ENCODE assay signal across 8 mouse cellular contexts in the genomic region with DNA sequence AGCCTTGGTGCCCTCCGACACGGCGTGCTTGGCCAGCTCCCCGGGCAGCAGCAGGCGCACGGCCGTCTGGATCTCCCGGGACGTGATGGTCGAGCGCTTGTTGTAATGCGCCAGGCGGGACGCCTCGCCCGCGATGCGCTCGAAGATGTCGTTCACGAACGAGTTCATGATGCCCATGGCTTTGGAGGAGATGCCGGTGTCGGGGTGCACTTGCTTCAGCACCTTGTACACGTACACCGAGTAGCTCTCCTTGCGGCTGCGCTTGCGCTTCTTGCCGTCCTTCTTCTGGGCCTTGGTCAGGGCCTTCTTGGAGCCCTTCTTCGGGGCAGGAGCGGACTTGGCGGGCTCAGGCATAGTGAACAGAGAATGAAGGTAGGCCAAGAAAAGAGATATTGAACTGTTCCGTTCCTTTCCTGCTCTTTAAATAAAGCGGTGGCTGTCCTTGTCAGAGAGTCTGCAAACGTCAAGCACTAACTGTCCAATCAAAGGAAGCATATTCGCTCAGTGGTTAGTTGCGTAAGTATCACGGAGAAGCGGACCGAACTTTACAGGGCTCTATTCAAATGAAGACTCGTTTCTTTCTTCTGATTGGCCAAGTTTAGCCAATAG. TPM values are rescaled to one million over a fixed set of nuclear protein-coding genes. Genes with fewer than 3 reads are reported as not detected.
A peak's percentile ranks its signal among the peaks of the same experiment; 100 is the strongest.
DNase-seq lines count a peak whose midpoint lies in the region; ATAC-seq and TF ChIP-seq lines count a peak whose summit lies in the region.
"Not testable (repeated sequence)": the region's sequence is repeated elsewhere in the genome, so short reads cannot be mapped to it uniquely, and the experiment has no call there.

Hist1h2bh (minus strand) TSS at position 394 of the 609 bp plus-strand sequence.

- peak within 1 kb of the TSS; percentile 92 for H3K27ac ChIP-seq in forebrain, embryonic 14.5 days (ENCODE audit: low read depth, low read length)
- H3K27ac ChIP-seq in neural tube, embryonic 12.5 days: peak within 1 kb of the TSS; percentile 57; the same call in 1 of the 2 replicates

- H3K4me2 ChIP-seq in forebrain, embryonic 14.5 days (ENCODE audit: low read length): peak within 1 kb of the TSS; percentile 81
- H3K4me2 ChIP-seq in neural tube, embryonic 12.5 days (replicated peaks): peak within 1 kb of the TSS; percentile 68

- peak; percentile 68 for DNase-seq in G1E (ENCODE audit: low spot score)
- peak; percentile 48 to 53 for DNase-seq in cerebellum, adult 18-20 months
- DNase-seq in forebrain, embryonic 14.5 days (ENCODE audit: low spot score): peak; percentile 97
- peak; percentile 53 for DNase-seq in heart, postnatal 25 days (ENCODE audit: low spot score)
- peak; percentile 76 for DNase-seq in layer of hippocampus, adult 11-12 months (ENCODE audit: low spot score)
- DNase-seq in lung, adult 18-20 months: peak; percentile 74 to 84
- peak; percentile 49 for DNase-seq in testis, postnatal 10 days (ENCODE audit: low spot score)

- peaks cover 19% of the 10 kb centered on the region for H3K4me1 ChIP-seq in G1E (ENCODE audit: insufficient read depth, low read depth, low read length)
- H3K4me1 ChIP-seq in forebrain, embryonic 14.5 days (ENCODE audit: control insufficient read depth, insufficient read depth, low read length); neural tube, embryonic 12.5 days: not testable (repeated sequence)

- not testable (repeated sequence) for H3K27me3 ChIP-seq in G1E (ENCODE audit: insufficient read depth, low read length); forebrain, embryonic 14.5 days (replicated peaks; ENCODE audit: control insufficient read depth, insufficient read depth, low read length); neural tube, embryonic 12.5 days (replicated peaks)

- WGBS in forebrain, embryonic 14.5 days: 0% methylated on average over 33 of the region's 42 CpGs
- WGBS in neural tube, embryonic 12.5 days: under 1% methylated on average over 42 of the region's 42 CpGs

- intact Hi-C loops in heart, postnatal 25 days (cut with DNase I): not testable (repeated sequence)

- peak within 1 kb of the TSS; percentile 69 for H3K4me3 ChIP-seq in G1E (ENCODE audit: low read depth, low read length)
- peak within 1 kb of the TSS; percentile 41 for H3K4me3 ChIP-seq in forebrain, embryonic 14.5 days (ENCODE audit: low read depth, low read length)
- peak within 1 kb of the TSS; percentile 48 for H3K4me3 ChIP-seq in neural tube, embryonic 12.5 days

- not testable (repeated sequence) for H3K36me3 ChIP-seq in G1E (replicated peaks); forebrain, embryonic 14.5 days (ENCODE audit: control insufficient read depth, insufficient read depth, low read length); neural tube, embryonic 12.5 days

- TF ChIP-seq CTCF in G1E (IDR thresholded peaks at IDR 0.05; ENCODE audit: low read depth, low read length): not testable (repeated sequence)

- ATAC-seq in G1E (ENCODE audit: extremely low read depth, insufficient number of reproducible peaks, low FRiP score, poor library complexity, severe bottlenecking): peak; percentile 88
- ATAC-seq in forebrain, embryonic 14.5 days: peak; percentile 91
- peak; percentile 91 for ATAC-seq in neural tube, embryonic 12.5 days (ENCODE audit: low FRiP score, low read depth)

- H3K9me3 ChIP-seq in G1E (replicated peaks); forebrain, embryonic 14.5 days (replicated peaks; ENCODE audit: control insufficient read depth, low read length); neural tube, embryonic 12.5 days: not testable (repeated sequence)

- peak within 1 kb of the TSS; percentile 57 for H3K9ac ChIP-seq in forebrain, embryonic 14.5 days (ENCODE audit: low read length)
- H3K9ac ChIP-seq in neural tube, embryonic 12.5 days: peak within 1 kb of the TSS; percentile 56

RNA-seq across cellular contexts. Expression of gene Hist1h2bh, which starts in this region (rescaled TPM):
- total RNA-seq in G1E (2014; fragmentation: Nextera tagmentation) (32.7 and 41.6 TPM in 2 replicates), G1E (2017) (77.6 and 126 TPM in 2 replicates)
- 0.91 and 4.9 TPM in 2 replicates for polyA plus RNA-seq in G1E (2012)
- polyA plus RNA-seq in forebrain, embryonic 14.5 days (2014; fragmentation: Nextera tagmentation; extraction: Ambion mirVana): 0.30 and 0.32 TPM in 2 replicates
- total RNA-seq in heart, postnatal 25 days (2021): 1 to 10 TPM; 1.4 to 1.9 TPM
- polyA plus RNA-seq in neural tube, embryonic 12.5 days (2016; fragmentation: Nextera tagmentation; extraction: Ambion mirVana): 0.63 TPM in 2 replicates

Comparison
In these comparisons a context has a peak if more than half of its experiments do, and no peak if none do; other contexts are left out.
1. Peak in every context shown above with its lines: DNase-seq, ATAC-seq, H3K4me3 ChIP-seq and H3K27ac ChIP-seq.
2. RNA of gene Hist1h2bh (total RNA-seq): 32.7 to 126 TPM in G1E; 1.4 to 1.9 TPM in heart, postnatal 25 days; every median in the first group is over 10 times any median in the second.
3. Peak in DNase-seq, ATAC-seq, H3K4me3 ChIP-seq, H3K27ac ChIP-seq, H3K9ac ChIP-seq and H3K4me2 ChIP-seq in forebrain, embryonic 14.5 days; RNA of the gene not detected or under 1 TPM.
4. Peak in ATAC-seq, H3K4me3 ChIP-seq, H3K27ac ChIP-seq, H3K9ac ChIP-seq and H3K4me2 ChIP-seq in neural tube, embryonic 12.5 days; RNA of the gene not detected or under 1 TPM.